8 mouse cellular contexts compared by ENCODE assay signal in genomic region chr2:149973583-149973982, GRCm38 (mm10).
DNase-seq lines count a peak whose midpoint lies in the region; ATAC-seq and TF ChIP-seq lines count a peak whose summit lies in the region.

No protein-coding gene starts in this region.

- no peak overlapping the region for H3K27ac ChIP-seq in liver, embryonic 11.5 days (ENCODE audit: low read depth, low read length)
- H3K27ac ChIP-seq in neural tube, embryonic 12.5 days = no peak overlapping the region
- no peak overlapping the region for H3K27ac ChIP-seq in heart, adult 2 months

- no peak for TF ChIP-seq POLR2A in heart, adult 2 months (IDR thresholded peaks at IDR 0.05; ENCODE audit: insufficient read depth, low read depth, low read length)

- no peak overlapping the region for H3K9ac ChIP-seq in liver, embryonic 11.5 days (ENCODE audit: low read depth, low read length)
- no peak overlapping the region for H3K9ac ChIP-seq in neural tube, embryonic 12.5 days
- no peak overlapping the region for H3K9ac ChIP-seq in heart, adult 2 months (ENCODE audit: low read depth, low read length)

- ATAC-seq in liver, embryonic 11.5 days (replicated peaks; ENCODE audit: low FRiP score) = no peak; the same call in 1 of the 2 replicates
- ATAC-seq in neural tube, embryonic 12.5 days (ENCODE audit: low FRiP score, low read depth) = 0 out of 2 replicates have a peak, but pooled peaks have one; percentile 46

- H3K27me3 ChIP-seq in liver, embryonic 11.5 days (replicated peaks; ENCODE audit: control insufficient read depth, insufficient read depth, low read length) = no peaks in the 10 kb centered on the region
- H3K27me3 ChIP-seq in neural tube, embryonic 12.5 days (replicated peaks) = no peaks in the 10 kb centered on the region
- no peaks in the 10 kb centered on the region for H3K27me3 ChIP-seq in heart, adult 2 months (ENCODE audit: control insufficient read depth, insufficient read depth, low read length)

- intact Hi-C loops in heart, adult 2 months (cut with DNase I) = no loop called here

- no peaks in the 10 kb centered on the region for H3K4me1 ChIP-seq in liver, embryonic 11.5 days (replicated peaks; ENCODE audit: control insufficient read depth, insufficient read depth, low read length)
- 0 out of 2 replicates have a peak, but pooled peaks cover 7% of the 10 kb centered on the region for H3K4me1 ChIP-seq in neural tube, embryonic 12.5 days
- H3K4me1 ChIP-seq in heart, adult 2 months (ENCODE audit: control insufficient read depth, insufficient read depth, low read length) = no peaks in the 10 kb centered on the region

- WGBS in liver, embryonic 11.5 days = 69% methylated on average over 6 of the region's 6 CpGs
- 63% methylated on average over 6 of the region's 6 CpGs for WGBS in neural tube, embryonic 12.5 days
- WGBS in heart, adult 2 months = 62% methylated on average over 6 of the region's 6 CpGs

- no peak overlapping the region for H3K4me3 ChIP-seq in liver, embryonic 11.5 days (ENCODE audit: low read depth, low read length)
- H3K4me3 ChIP-seq in neural tube, embryonic 12.5 days = no peak overlapping the region
- no peak overlapping the region for H3K4me3 ChIP-seq in heart, adult 2 months

- no peaks in the 10 kb centered on the region for H3K9me3 ChIP-seq in liver, embryonic 11.5 days (ENCODE audit: control insufficient read depth, low read length)
- H3K9me3 ChIP-seq in neural tube, embryonic 12.5 days = no peaks in the 10 kb centered on the region

- TF ChIP-seq EP300 in heart, adult 2 months (IDR thresholded peaks at IDR 0.05; ENCODE audit: insufficient read depth, low read depth, low read length) = no peak

- no peaks in the 10 kb centered on the region for H3K79me2 ChIP-seq in heart, adult 2 months (replicated peaks; ENCODE audit: control insufficient read depth, insufficient read depth, low read length)

- no peak for TF ChIP-seq CTCF in heart, adult 2 months (IDR thresholded peaks at IDR 0.05)

- H3K4me2 ChIP-seq in liver, embryonic 11.5 days = no peak overlapping the region
- H3K4me2 ChIP-seq in neural tube, embryonic 12.5 days (replicated peaks) = no peak overlapping the region

- no peaks in the 10 kb centered on the region for H3K36me3 ChIP-seq in liver, embryonic 11.5 days (ENCODE audit: control insufficient read depth, insufficient read depth, low read length)
- H3K36me3 ChIP-seq in neural tube, embryonic 12.5 days = no peaks in the 10 kb centered on the region
- no peaks in the 10 kb centered on the region for H3K36me3 ChIP-seq in heart, adult 2 months (ENCODE audit: control insufficient read depth, insufficient read depth, low read length)

- DNase-seq in liver = peak; percentile 34
- DNase-seq in liver, embryonic 11.5 days (ENCODE audit: low spot score) = no peak
- peak; percentile 64 for DNase-seq in brain, adult 2 months (ENCODE audit: low read depth, low spot score)
- peak; percentile 45 for DNase-seq in layer of hippocampus, adult 11-12 months (ENCODE audit: low spot score)
- no peak for DNase-seq in spleen, adult 12 weeks (ENCODE audit: low spot score)
- no peak for DNase-seq in heart, adult 2 months
- no peak for DNase-seq in gastrocnemius, postnatal 25 days

Comparison
In these comparisons a context has a peak if more than half of its experiments do, and no peak if none do; other contexts are left out.
1. DNase-seq: peak in liver (single experiment), brain, adult 2 months (single experiment) and layer of hippocampus, adult 11-12 months (single experiment); none in liver, embryonic 11.5 days (single experiment), spleen, adult 12 weeks (single experiment), heart, adult 2 months (0 of 2) and gastrocnemius, postnatal 25 days (single experiment).